Mouse (Mus musculus): ENCODE measurements around the gene Mindy2. TPM values are rescaled to one million over a fixed set of nuclear protein-coding genes. Genes with fewer than 3 reads are reported as not detected.

Gene Mindy2
- polyA plus RNA-seq, 1 experiment from 2014 or later: 12.9 TPM

DNA sequence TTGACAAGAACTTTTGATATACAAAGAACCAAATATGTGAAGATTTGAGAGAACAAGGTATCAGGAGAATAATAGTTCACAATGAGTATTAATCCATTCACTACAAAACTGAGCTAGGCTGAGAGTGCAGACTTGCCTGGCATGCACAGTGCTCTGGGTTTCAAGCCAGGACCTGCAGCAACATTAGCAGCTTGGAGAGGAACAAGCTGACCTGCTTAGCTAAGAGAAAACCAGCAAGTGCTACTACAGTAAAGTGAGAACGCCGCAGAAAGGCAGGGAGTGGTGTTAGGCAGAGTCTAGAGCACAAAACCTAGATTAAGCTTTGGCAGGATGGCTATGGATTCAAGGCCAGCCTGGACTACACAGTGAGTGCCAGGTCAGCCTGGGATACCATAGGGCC lies 27.3 kb downstream of the Mindy2 start:
- Histone ChIP-seq H3K27ac (ENCODE audit: low read length) (no peak overlapping the region), H3K4me1 (ENCODE audit: control insufficient read depth, low read depth, low read length) (no peaks in the 10 kb centered on the region), H3K9me3 (replicated peaks; ENCODE audit: control insufficient read depth, low read length) (no peaks in the 10 kb centered on the region), H3K4me3 (ENCODE audit: low read depth, low read length) (no peak overlapping the region), H3K36me3 (ENCODE audit: control insufficient read depth, insufficient read depth) (peaks cover 23% of the 10 kb centered on the region), H3K4me2 (ENCODE audit: low read depth, low read length) (no peak overlapping the region), H3K9ac (ENCODE audit: low read depth, low read length) (no peak overlapping the region), H3K27me3 (ENCODE audit: control insufficient read depth, insufficient read depth, low read depth, low read length) (no peaks in the 10 kb centered on the region)
- WGBS (ENCODE audit: insufficient replicate concordance): 82% methylated on average over 2 of the region's 2 CpGs
- no peak for ATAC-seq (ENCODE audit: low read depth)

DNA sequence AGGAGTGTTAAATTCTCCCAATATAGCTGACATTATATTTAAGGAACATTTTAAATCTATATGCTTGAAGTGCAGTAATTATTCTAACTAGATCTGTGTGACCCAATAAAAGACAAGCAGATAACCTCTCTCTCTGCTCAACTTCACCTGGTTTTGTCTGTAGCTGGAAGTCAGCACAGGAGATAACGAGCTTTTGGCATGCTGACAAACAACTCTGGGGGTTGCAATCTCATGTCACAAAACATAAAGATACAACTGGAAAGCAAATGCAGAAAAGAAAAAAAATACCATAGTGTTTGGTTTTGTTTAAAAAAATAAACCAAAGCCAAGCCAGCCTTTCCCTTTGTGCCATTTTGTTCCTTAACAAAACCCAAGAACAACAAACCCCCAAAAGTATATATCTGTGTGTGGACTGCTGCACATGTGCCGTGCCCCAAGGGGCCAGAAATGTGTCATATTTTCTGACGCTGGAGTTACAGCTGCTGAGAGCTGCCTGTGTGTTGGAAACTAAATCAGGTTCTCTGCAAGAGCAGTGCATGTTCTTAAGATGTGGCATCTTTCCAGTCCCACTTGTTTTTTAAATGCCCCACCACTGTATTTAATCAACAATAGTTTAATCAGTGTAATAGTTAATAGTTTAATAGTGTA lies 45.8 kb downstream of the Mindy2 start:
- Histone ChIP-seq H3K4me1 (ENCODE audit: control insufficient read depth, low read depth, low read length) (no peaks in the 10 kb centered on the region), H3K9ac (ENCODE audit: low read depth, low read length) (no peak overlapping the region), H3K4me2 (ENCODE audit: low read depth, low read length) (no peak overlapping the region), H3K9me3 (replicated peaks; ENCODE audit: control insufficient read depth, low read length) (no peaks in the 10 kb centered on the region), H3K4me3 (ENCODE audit: low read depth, low read length) (no peak overlapping the region), H3K27me3 (ENCODE audit: control insufficient read depth, insufficient read depth, low read depth, low read length) (no peaks in the 10 kb centered on the region), H3K27ac (ENCODE audit: low read length) (no peak overlapping the region), H3K36me3 (ENCODE audit: control insufficient read depth, insufficient read depth) (peaks cover 40% of the 10 kb centered on the region)
- ATAC-seq (ENCODE audit: low read depth): no peak
- 60% methylated on average over 3 of the region's 3 CpGs for WGBS (ENCODE audit: insufficient replicate concordance)

DNA sequence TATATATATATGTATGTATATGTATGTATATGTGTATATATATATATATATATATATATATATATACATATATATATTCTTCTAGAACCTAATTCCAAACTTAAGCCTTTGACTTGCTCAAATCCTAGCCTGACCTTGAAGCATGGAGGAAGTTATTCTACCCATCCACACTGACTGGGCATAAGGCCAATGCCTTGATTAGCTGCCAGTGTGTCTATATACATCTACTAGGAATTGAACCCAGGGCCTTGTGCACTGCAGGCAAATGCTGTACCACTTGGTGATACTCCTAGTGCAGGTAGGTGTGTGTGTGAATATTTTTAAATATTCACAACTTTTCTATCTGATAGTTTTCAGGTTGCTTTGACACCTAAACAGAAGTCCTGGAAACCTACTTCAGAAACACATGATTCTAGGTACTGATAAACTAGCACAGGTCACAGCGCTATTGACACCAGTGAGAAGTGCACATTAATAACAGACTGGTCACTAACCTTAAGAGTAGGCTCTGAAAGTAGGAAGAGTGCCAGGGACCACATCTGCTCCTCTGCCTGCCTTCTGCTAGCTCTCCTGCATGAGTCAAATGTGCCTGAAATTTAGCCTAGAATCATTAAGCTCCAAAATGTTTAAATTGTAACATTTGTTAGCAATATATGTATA lies 54.7 kb downstream of the Mindy2 start:
- no peak for ATAC-seq (ENCODE audit: low read depth)
- Histone ChIP-seq H3K27me3 (ENCODE audit: control insufficient read depth, insufficient read depth, low read depth, low read length) (no peaks in the 10 kb centered on the region), H3K9ac (ENCODE audit: low read depth, low read length) (no peak overlapping the region), H3K27ac (ENCODE audit: low read length) (no peak overlapping the region), H3K36me3 (ENCODE audit: control insufficient read depth, insufficient read depth) (peaks cover 41% of the 10 kb centered on the region), H3K4me1 (ENCODE audit: control insufficient read depth, low read depth, low read length) (no peaks in the 10 kb centered on the region), H3K4me3 (ENCODE audit: low read depth, low read length) (no peak overlapping the region), H3K9me3 (replicated peaks; ENCODE audit: control insufficient read depth, low read length) (no peaks in the 10 kb centered on the region), H3K4me2 (ENCODE audit: low read depth, low read length) (no peak overlapping the region)
- WGBS (ENCODE audit: insufficient replicate concordance): 92% methylated on average over 1 of the region's 1 CpGs

DNA sequence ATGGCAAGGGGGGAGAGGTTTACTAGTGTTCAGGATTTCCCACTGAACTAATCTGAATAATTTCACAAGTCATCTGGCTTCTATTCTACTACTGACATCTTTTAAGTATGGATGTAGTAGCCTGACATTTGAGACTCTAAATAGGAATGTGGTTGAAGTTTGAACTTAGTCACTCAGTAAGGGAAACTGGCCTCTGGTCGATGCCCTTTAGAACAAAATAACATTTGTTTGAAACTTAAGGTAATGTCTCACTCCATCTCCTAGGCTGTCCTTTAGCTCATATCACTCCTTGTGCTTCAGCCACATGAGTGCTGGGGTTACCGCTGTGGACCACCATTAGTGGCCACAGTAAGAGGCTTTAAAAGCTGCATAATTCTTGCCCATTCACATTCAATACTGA lies 58.7 kb downstream of the Mindy2 start:
- WGBS (ENCODE audit: insufficient replicate concordance): 85% methylated on average over 2 of the region's 2 CpGs
- no peaks in the 10 kb centered on the region for H3K4me1 ChIP-seq (ENCODE audit: control insufficient read depth, low read depth, low read length)

DNA sequence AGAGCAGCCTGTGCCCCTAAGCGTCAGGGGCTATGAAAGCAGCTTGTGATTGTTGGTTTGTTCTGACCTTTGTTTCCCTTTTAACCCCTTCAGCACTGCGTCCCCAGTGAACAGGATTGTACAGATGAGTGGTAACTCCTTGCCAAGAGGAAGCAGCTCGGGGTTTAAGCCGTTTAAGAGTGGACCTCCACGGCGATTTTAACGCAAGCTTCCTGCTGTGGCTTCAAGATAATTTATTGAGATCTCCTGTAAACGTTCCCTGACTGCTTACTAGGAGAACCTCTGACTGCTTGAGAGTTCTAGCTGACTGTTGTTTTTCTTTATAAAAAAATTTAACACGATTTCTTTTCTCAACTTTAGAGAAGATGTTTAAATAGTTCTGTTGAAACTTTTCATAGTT lies 65.5 kb downstream of the Mindy2 start:
- no peak for ATAC-seq (ENCODE audit: low read depth)
- no peak overlapping the region for H3K4me2 ChIP-seq (ENCODE audit: low read depth, low read length)
- H3K9me3 ChIP-seq (replicated peaks; ENCODE audit: control insufficient read depth, low read length): no peaks in the 10 kb centered on the region
- no peaks in the 10 kb centered on the region for H3K27me3 ChIP-seq (ENCODE audit: control insufficient read depth, insufficient read depth, low read depth, low read length)
- no peak overlapping the region for H3K27ac ChIP-seq (ENCODE audit: low read length)
- H3K9ac ChIP-seq (ENCODE audit: low read depth, low read length): no peak overlapping the region
- WGBS (ENCODE audit: insufficient replicate concordance): 23% methylated on average over 9 of the region's 9 CpGs
- H3K4me3 ChIP-seq (ENCODE audit: low read depth, low read length): no peak overlapping the region
- H3K36me3 ChIP-seq (ENCODE audit: control insufficient read depth, insufficient read depth): peaks cover 49% of the 10 kb centered on the region
- no peaks in the 10 kb centered on the region for H3K4me1 ChIP-seq (ENCODE audit: control insufficient read depth, low read depth, low read length)

More for the DNA sequence above, 58.7 kb downstream of the Mindy2 start:
- Histone ChIP-seq H3K4me2 (ENCODE audit: low read depth, low read length) (no peak overlapping the region), H3K4me3 (ENCODE audit: low read depth, low read length) (no peak overlapping the region), H3K27me3 (ENCODE audit: control insufficient read depth, insufficient read depth, low read depth, low read length) (no peaks in the 10 kb centered on the region), H3K27ac (ENCODE audit: low read length) (no peak overlapping the region), H3K9me3 (replicated peaks; ENCODE audit: control insufficient read depth, low read length) (no peaks in the 10 kb centered on the region), H3K36me3 (ENCODE audit: control insufficient read depth, insufficient read depth) (peaks cover 28% of the 10 kb centered on the region), H3K9ac (ENCODE audit: low read depth, low read length) (no peak overlapping the region)
- ATAC-seq (ENCODE audit: low read depth): no peak

DNA sequence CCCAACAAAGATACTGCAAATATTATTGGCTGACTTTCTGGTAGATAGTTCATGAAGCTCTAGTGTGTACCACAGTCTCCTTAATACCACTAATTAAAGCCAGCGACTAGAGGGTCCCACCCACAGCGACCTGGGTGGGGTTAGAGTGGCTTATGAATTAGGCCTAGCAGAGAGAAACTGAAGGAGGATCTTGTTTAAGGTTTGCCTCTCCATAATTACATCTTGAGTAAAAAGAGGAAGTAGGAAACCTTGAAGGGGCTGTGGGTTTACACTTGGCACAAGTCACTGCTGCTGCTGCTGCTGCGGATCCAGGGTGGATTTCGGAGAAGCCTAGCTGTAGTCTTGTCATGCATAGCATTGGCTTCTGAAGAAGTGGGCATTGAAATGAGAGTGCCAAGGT lies 66.2 kb downstream of the Mindy2 start:
- H3K9ac ChIP-seq (ENCODE audit: low read depth, low read length): no peak overlapping the region
- H3K4me3 ChIP-seq (ENCODE audit: low read depth, low read length): no peak overlapping the region
- no peaks in the 10 kb centered on the region for H3K4me1 ChIP-seq (ENCODE audit: control insufficient read depth, low read depth, low read length)
- no peaks in the 10 kb centered on the region for H3K27me3 ChIP-seq (ENCODE audit: control insufficient read depth, insufficient read depth, low read depth, low read length)
- H3K4me2 ChIP-seq (ENCODE audit: low read depth, low read length): no peak overlapping the region
- no peaks in the 10 kb centered on the region for H3K9me3 ChIP-seq (replicated peaks; ENCODE audit: control insufficient read depth, low read length)
- no peak for ATAC-seq (ENCODE audit: low read depth)
- 40% methylated on average over 4 of the region's 4 CpGs for WGBS (ENCODE audit: insufficient replicate concordance)
- H3K27ac ChIP-seq (ENCODE audit: low read length): no peak overlapping the region
- peaks cover 56% of the 10 kb centered on the region for H3K36me3 ChIP-seq (ENCODE audit: control insufficient read depth, insufficient read depth)

DNA sequence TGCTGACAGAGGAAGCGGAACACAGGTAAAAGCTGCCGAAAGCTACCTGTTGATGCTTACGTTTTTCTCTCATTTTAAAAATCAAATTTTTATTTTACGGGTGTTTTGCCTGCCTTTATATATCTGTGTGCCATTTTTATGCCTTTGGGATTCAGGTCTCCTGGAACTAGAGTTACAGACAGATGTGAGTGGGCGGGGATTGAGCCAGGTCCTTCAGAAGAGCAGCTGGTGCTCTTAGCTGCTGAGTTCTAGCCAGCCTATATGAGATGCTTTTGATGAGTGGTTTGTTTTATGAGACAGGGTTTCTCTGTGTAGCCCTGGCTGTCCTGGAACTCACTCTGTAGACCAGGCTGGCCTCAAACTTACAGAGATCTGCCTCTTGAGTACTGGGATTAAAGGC lies 69.8 kb downstream of the Mindy2 start:
- Histone ChIP-seq H3K27ac (ENCODE audit: low read length) (no peak overlapping the region), H3K4me2 (ENCODE audit: low read depth, low read length) (no peak overlapping the region), H3K9me3 (replicated peaks; ENCODE audit: control insufficient read depth, low read length) (no peaks in the 10 kb centered on the region), H3K27me3 (ENCODE audit: control insufficient read depth, insufficient read depth, low read depth, low read length) (no peaks in the 10 kb centered on the region), H3K4me3 (ENCODE audit: low read depth, low read length) (no peak overlapping the region), H3K9ac (ENCODE audit: low read depth, low read length) (no peak overlapping the region), H3K4me1 (ENCODE audit: control insufficient read depth, low read depth, low read length) (no peaks in the 10 kb centered on the region), H3K36me3 (ENCODE audit: control insufficient read depth, insufficient read depth) (peaks cover 55% of the 10 kb centered on the region)
- WGBS (ENCODE audit: insufficient replicate concordance): 89% methylated on average over 5 of the region's 5 CpGs
- no peak for ATAC-seq (ENCODE audit: low read depth)

DNA sequence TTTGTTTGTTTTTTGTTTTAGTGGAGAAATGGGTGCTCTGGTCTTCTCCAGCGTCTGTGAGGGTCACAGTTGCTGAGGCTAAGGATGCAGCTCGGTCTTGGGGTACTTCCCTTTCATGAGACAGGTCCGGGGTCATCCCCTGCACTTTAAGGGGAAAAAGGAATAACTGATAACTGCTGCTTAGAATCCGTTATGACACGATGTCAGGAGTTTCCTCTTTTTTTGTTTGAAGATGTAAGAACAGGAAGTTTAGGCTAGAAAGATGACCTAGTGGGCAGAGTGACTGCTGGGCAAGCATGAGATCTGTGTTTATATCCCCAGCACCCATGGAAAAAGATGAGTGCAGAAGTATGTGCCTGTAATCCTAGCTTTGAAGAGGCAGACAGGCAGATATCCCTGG lies 71.8 kb downstream of the Mindy2 start:
- no peak overlapping the region for H3K4me2 ChIP-seq (ENCODE audit: low read depth, low read length)
- no peak for ATAC-seq (ENCODE audit: low read depth)
- H3K4me3 ChIP-seq (ENCODE audit: low read depth, low read length): no peak overlapping the region
- no peaks in the 10 kb centered on the region for H3K9me3 ChIP-seq (replicated peaks; ENCODE audit: control insufficient read depth, low read length)
- no peaks in the 10 kb centered on the region for H3K4me1 ChIP-seq (ENCODE audit: control insufficient read depth, low read depth, low read length)
- peaks cover 45% of the 10 kb centered on the region for H3K36me3 ChIP-seq (ENCODE audit: control insufficient read depth, insufficient read depth)
- no peaks in the 10 kb centered on the region for H3K27me3 ChIP-seq (ENCODE audit: control insufficient read depth, insufficient read depth, low read depth, low read length)
- WGBS (ENCODE audit: insufficient replicate concordance): 26% methylated on average over 5 of the region's 5 CpGs
- no peak overlapping the region for H3K9ac ChIP-seq (ENCODE audit: low read depth, low read length)
- H3K27ac ChIP-seq (ENCODE audit: low read length): no peak overlapping the region

DNA sequence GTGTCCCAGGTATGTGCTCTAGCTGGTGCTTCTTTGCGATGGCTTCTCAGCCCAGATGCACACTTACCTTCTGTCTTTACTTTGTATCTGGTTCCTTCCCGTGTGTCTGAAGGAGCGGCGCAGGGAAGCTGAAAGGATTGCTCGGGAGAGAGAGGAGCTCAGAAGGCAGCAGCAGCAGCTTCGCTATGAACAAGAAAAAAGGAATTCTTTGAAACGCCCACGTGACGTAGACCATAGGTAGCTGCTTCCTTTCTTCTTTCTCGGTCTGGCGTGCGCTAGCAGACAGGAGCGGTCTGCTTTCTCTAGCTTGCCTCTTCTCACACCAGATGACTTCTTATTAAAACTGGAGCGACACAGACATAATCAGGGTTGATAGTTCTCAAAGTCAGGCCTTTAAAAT lies 72.3 kb downstream of the Mindy2 start:
- no peaks in the 10 kb centered on the region for H3K9me3 ChIP-seq (replicated peaks; ENCODE audit: control insufficient read depth, low read length)
- ATAC-seq (ENCODE audit: low read depth): no peak
- H3K27ac ChIP-seq (ENCODE audit: low read length): no peak overlapping the region
- no peaks in the 10 kb centered on the region for H3K4me1 ChIP-seq (ENCODE audit: control insufficient read depth, low read depth, low read length)
- H3K4me3 ChIP-seq (ENCODE audit: low read depth, low read length): no peak overlapping the region
- H3K9ac ChIP-seq (ENCODE audit: low read depth, low read length): no peak overlapping the region
- H3K27me3 ChIP-seq (ENCODE audit: control insufficient read depth, insufficient read depth, low read depth, low read length): no peaks in the 10 kb centered on the region
- no peak overlapping the region for H3K4me2 ChIP-seq (ENCODE audit: low read depth, low read length)
- WGBS (ENCODE audit: insufficient replicate concordance): 74% methylated on average over 14 of the region's 14 CpGs
- H3K36me3 ChIP-seq (ENCODE audit: control insufficient read depth, insufficient read depth): peaks cover 48% of the 10 kb centered on the region

All from liver, embryonic 16.5 days (tissue).